Mouse (Mus musculus) forebrain, postnatal 0 days (tissue): ENCODE results near the gene Lrfn1. TPM values are rescaled to one million over a fixed set of nuclear protein-coding genes. Genes with fewer than 3 reads are reported as not detected.

ENCODE experiments used
- ATAC-seq: fragments of 200-750 bp; cut with Nextera tagmentation; 2 replicates; pipeline ENCODE4 v1.8.0; 2017; ENCODE audit warnings: mild to moderate bottlenecking, moderate library complexity
- DNase-seq: peaks from one replicate; pipeline ENCODE4 v3.0.0-alpha.2; 2015
- H3K27ac ChIP-seq: fragments of 300-500 bp; sonication (generic); 2 replicates; pipeline ENCODE4 v1.5.1; 2014; ENCODE audit warnings: low read depth, mild to moderate bottlenecking, antibody characterized with exemption, low read length, moderate library complexity, mixed read lengths
- H3K27me3 ChIP-seq: fragments of 300-500 bp; sonication (generic); 2 replicates; pipeline ENCODE4 v1.6.1; 2014; ENCODE audit warnings: mild to moderate bottlenecking, low read length, mixed read lengths; ENCODE audit not compliant: insufficient read depth
- H3K36me3 ChIP-seq: fragments of 300-500 bp; sonication (generic); 2 replicates; pipeline ENCODE4 v1.6.1; 2014; ENCODE audit warnings: mild to moderate bottlenecking, moderate library complexity; ENCODE audit not compliant: insufficient read depth
- H3K4me1 ChIP-seq: fragments of 300-500 bp; sonication (generic); 2 replicates; pipeline ENCODE4 v1.6.1; 2014; ENCODE audit warnings: antibody characterized with exemption; ENCODE audit not compliant: insufficient read depth
- H3K4me2 ChIP-seq: fragments of 300-500 bp; sonication (generic); 2 replicates; pipeline ENCODE4 v1.6.1; 2014; ENCODE audit warnings: low read depth, mild to moderate bottlenecking, moderate library complexity
- H3K4me3 ChIP-seq: fragments of 300-500 bp; sonication (generic); 2 replicates; pipeline ENCODE4 v1.5.1; 2014; ENCODE audit warnings: low read depth, low read length, mixed read lengths
- H3K9ac ChIP-seq: fragments of 300-500 bp; sonication (generic); 2 replicates; pipeline ENCODE4 v1.6.1; 2014; ENCODE audit warnings: mild to moderate bottlenecking
- H3K9me3 ChIP-seq: fragments of 300-500 bp; sonication (generic); 2 replicates; pipeline ENCODE4 v1.6.1; 2016; ENCODE audit warnings: low read length
- CTCF ChIP-seq: sonication (generic); IDR thresholded peaks from 2 replicates; pipeline ENCODE4 v1.5.1; 2016; ENCODE audit warnings: antibody characterized with exemption, control low read depth, low read depth
- WGBS: fragments of 180-500 bp; shearing (Covaris S2); extraction: QIAGEN DNeasy Blood & Tissue Kit; methylation state at CpG from one replicate; pipeline ENCODE4 v1.1.7; 2014; 5-methylcytosine and 5-hydroxymethylcytosine counted together
- polyA plus RNA-seq: library from polyadenylated mRNA; unstranded; fragments of >200 nt; fragmentation: Nextera tagmentation; extraction: Ambion mirVana; gene quantifications from 2 replicates; pipeline ENCODE4 v1.2.1, GENCODE M21; 2015
- total RNA-seq: library from RNA; depleted of rRNA; stranded (reverse); fragments of >200 nt; gene quantifications from 2 replicates; pipeline ENCODE4 v1.2.3, GENCODE M21; 2014

The Lrfn1 gene
- total and polyA plus RNA-seq, 2 experiments from 2014 or later: 21.2 to 88.3 TPM

DNA sequence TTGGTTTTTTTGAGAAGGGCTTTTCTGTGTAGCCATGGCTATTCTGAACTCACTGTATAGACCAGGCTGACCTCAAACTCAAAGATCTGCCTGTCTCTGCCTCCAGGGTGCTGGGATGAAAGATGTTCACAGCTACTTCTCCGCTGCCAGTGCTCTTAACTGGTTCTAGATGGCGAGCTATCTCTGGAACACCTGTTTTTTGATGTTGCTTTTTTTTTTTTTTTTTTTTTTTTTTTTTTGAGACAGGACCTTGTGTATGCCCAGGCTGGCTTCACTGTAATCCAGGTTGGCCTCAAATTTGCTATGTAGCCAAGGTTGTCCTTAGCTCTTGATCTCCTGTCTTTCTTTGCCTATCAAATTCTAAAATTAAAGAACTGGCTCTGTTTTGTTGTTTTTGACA is 13.0 kb upstream of the Lrfn1 start:
- Histone ChIP-seq H3K27me3 (no peaks in the 10 kb centered on the region), H3K27ac (no peak overlapping the region), H3K4me2 (no peak overlapping the region), H3K9ac (no peak overlapping the region), H3K4me3 (no peak overlapping the region), H3K36me3 (no peaks in the 10 kb centered on the region), H3K4me1 (peaks cover 10% of the 10 kb centered on the region), H3K9me3 (no peaks in the 10 kb centered on the region)
- TF ChIP-seq CTCF: no peak
- no peak for DNase-seq
- no peak for ATAC-seq
- 81% methylated on average over 2 of the region's 2 CpGs for WGBS

- Histone ChIP-seq H3K4me3 (no peak overlapping the region), H3K4me1 (no peaks in the 10 kb centered on the region), H3K27ac (no peak overlapping the region), H3K9me3 (no peaks in the 10 kb centered on the region), H3K9ac (no peak overlapping the region), H3K4me2 (no peak overlapping the region), H3K36me3 (no peaks in the 10 kb centered on the region), H3K27me3 (no peaks in the 10 kb centered on the region)
- WGBS: 69% methylated on average over 2 of the region's 2 CpGs
- DNase-seq (no peak), ATAC-seq (no peak)
- TF ChIP-seq CTCF: no peak
Observed at GRCm38 (mm10) chr7:28440739-28441138, 11.0 kb upstream of the Lrfn1 start.

DNA sequence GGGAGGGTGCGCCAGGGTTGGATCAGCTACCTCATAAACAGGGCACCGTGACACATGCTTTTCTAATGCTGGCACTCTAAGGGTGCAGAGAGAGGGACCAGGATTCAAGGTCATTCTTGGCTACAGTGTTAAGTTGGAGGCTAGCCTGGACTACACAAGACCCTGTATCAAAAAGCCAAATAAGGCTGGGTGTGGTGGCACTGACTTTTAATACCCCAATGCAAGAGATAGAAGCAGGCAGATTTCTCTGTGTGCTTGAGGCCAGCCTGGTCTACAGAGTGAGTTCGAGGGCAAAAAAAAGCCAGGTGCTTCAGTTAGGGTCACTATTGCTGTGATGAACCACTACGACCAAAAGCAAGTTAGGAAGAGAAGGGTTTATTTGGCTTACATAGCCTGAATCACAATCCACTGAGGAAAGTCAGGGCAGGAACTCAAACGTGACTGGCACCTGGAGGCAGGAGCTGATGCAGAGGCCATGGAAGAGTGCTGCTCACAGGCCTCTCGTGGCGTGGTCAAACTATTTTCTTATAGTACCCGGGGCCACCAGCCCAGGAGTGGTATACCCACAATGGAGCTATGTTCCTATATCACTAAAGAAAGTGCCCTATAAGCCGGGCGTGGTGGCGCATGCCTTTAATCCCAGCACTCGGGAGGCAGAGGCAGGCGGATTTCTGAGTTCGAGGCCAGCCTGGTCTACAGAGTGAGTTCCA is 9.8 kb upstream of the Lrfn1 start:
- H3K27me3 ChIP-seq: no peaks in the 10 kb centered on the region
- H3K4me2 ChIP-seq: no peak overlapping the region
- no peak overlapping the region for H3K4me3 ChIP-seq
- no peak for TF ChIP-seq CTCF
- no peaks in the 10 kb centered on the region for H3K4me1 ChIP-seq
- no peaks in the 10 kb centered on the region for H3K9me3 ChIP-seq
- DNase-seq (no peak), ATAC-seq (no peak)
- no peak overlapping the region for H3K9ac ChIP-seq
- H3K36me3 ChIP-seq: no peaks in the 10 kb centered on the region
- no peak overlapping the region for H3K27ac ChIP-seq
- 90% methylated on average over 13 of the region's 14 CpGs for WGBS

- ATAC-seq (no peak), DNase-seq (no peak)
- TF ChIP-seq CTCF: no peak
- 48% methylated on average over 4 of the region's 4 CpGs for WGBS
- no peaks in the 10 kb centered on the region for H3K27me3 ChIP-seq
- no peak overlapping the region for H3K9ac ChIP-seq
- no peaks in the 10 kb centered on the region for H3K9me3 ChIP-seq
- H3K4me2 ChIP-seq: no peak overlapping the region
- no peaks in the 10 kb centered on the region for H3K4me1 ChIP-seq
- H3K4me3 ChIP-seq: no peak overlapping the region
- no peaks in the 10 kb centered on the region for H3K36me3 ChIP-seq
- H3K27ac ChIP-seq: no peak overlapping the region
Observed at GRCm38 (mm10) chr7:28442688-28443087, 9.1 kb upstream of the Lrfn1 start.

GRCm38 (mm10) chr7:28444344-28444974 is 7.3 kb upstream of the Lrfn1 start:
- no peak for ATAC-seq
- Histone ChIP-seq H3K4me2 (no peak overlapping the region), H3K9ac (no peak overlapping the region), H3K36me3 (no peaks in the 10 kb centered on the region), H3K27me3 (no peaks in the 10 kb centered on the region), H3K9me3 (no peaks in the 10 kb centered on the region), H3K4me1 (no peaks in the 10 kb centered on the region), H3K27ac (no peak overlapping the region), H3K4me3 (no peak overlapping the region)
- no peak for TF ChIP-seq CTCF
- no peak for DNase-seq
- WGBS: 88% methylated on average over 13 of the region's 13 CpGs

DNA sequence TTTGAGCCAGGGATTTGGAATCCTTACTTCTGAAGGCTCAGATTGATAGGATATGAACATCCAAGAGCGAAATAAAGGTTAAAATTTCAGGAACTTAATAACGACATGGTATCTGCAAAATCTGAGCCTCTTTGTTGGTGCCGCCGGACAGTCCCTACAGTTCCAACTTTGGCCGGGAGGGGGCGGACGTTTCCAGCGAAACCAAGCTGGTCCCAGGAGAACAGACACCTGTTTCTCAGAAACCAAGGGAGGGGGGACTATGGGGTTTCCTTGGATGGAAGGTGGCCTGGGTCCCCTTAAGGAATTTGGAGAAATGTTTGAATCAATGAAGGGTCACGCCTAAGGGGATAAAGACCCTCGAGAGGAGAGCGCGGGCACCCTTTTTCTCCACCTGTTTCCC is 5.3 kb upstream of the Lrfn1 start:
- H3K9ac ChIP-seq: no peak overlapping the region
- H3K27ac ChIP-seq: no peak overlapping the region
- ATAC-seq: peak; percentile 47; the same call in 1 of the 2 replicates
- H3K36me3 ChIP-seq: no peaks in the 10 kb centered on the region
- no peaks in the 10 kb centered on the region for H3K4me1 ChIP-seq
- H3K4me3 ChIP-seq: no peak overlapping the region
- H3K27me3 ChIP-seq: no peaks in the 10 kb centered on the region
- 7% methylated on average over 12 of the region's 12 CpGs for WGBS
- no peak overlapping the region for H3K4me2 ChIP-seq
- DNase-seq: peak; percentile 83
- TF ChIP-seq CTCF: peak; percentile 88
- H3K9me3 ChIP-seq: no peaks in the 10 kb centered on the region

DNA sequence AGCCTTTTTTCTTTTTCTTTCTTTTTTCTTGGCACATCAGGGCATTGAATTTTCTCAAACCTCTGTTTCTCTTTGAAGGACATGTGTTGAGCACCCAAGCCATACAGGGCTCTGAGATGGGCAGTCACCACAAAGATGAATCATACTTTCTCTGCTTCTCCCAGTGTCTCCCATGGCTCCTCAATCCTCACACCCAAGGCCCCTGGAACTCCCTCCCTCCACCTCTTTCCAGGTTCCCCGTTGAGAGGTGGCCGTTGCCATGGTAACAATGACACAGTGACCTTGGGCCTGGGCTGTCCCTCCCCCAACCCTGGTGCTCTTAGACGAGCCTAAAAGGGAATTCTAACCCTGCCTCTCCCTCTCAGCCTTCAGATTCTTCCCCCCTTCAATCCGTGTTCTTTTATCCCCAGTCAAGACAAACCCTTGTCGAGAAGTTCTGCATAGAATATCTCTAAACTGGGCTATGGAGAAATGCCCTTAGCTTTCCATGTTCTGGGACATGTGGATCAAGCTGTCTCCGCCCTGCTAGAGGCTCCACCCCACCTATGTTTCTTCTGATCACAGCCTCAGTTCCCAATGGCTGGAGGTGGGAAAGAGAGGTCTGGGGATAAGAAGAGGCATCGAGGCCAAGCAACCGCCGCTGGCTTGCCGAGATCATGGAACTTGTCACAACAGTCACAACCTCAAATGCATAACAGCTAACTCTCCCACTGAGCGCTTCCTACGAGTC is 4.5 kb upstream of the Lrfn1 start:
- Histone ChIP-seq H3K9ac (no peak overlapping the region), H3K9me3 (no peaks in the 10 kb centered on the region), H3K27ac (no peak overlapping the region), H3K4me2 (no peak overlapping the region), H3K4me1 (no peaks in the 10 kb centered on the region), H3K27me3 (no peaks in the 10 kb centered on the region), H3K4me3 (no peak overlapping the region), H3K36me3 (no peaks in the 10 kb centered on the region)
- no peak for DNase-seq
- no peak for TF ChIP-seq CTCF
- 18% methylated on average over 12 of the region's 12 CpGs for WGBS
- ATAC-seq: no peak
